Mouse (Mus musculus) E14TG2a.4 (cell line): ENCODE measurements at regions not wholly inside any gene's neighbourhood (a gene's known extent, or its start where the extent isn't known, plus 50 kb on each side); places are given as distances from the start of the nearest gene placed in this dataset.

Experiments
- CTCF ChIP-seq: conservative IDR thresholded peaks from 2 replicates; pipeline ENCODE4 v1.5.1; 2014; ENCODE audit warnings: low read length
- POU5F1 ChIP-seq: IDR thresholded peaks from 2 replicates; pipeline ENCODE4 v1.6.1; 2014; ENCODE audit warnings: low read length, borderline replicate concordance

GRCm38 (mm10) chr6:31261797-31262540, 136.6 kb upstream of the Mkln1 start:
- TF ChIP-seq CTCF (no peak), POU5F1 (no peak)
